15 mouse cellular contexts compared by ENCODE assay signal in genomic region chr3:153959731-153960207, GRCm38 (mm10). TPM values are rescaled to one million over a fixed set of nuclear protein-coding genes. Genes with fewer than 3 reads are reported as not detected.
A peak's percentile ranks its signal among the peaks of the same experiment; 100 is the strongest.
DNase-seq lines count a peak whose midpoint lies in the region; ATAC-seq lines count a peak whose summit lies in the region.
"Had no signal": no experiment of that assay in that cellular context is flagged by ENCODE, and none has a peak within 500 bp of the region (broad histone marks: within the 10 kb centered on the region; RNA-seq: fewer than 3 reads in every experiment).

No protein-coding gene starts in this region.

- ATAC-seq in midbrain, embryonic 16.5 days: peak; percentile 57; the same call in 1 of the 2 replicates
- ATAC-seq in midbrain, embryonic 11.5 days (ENCODE audit: low FRiP score): no peak
- ATAC-seq in hindbrain, embryonic 14.5 days (ENCODE audit: low FRiP score): 0 out of 2 replicates have a peak, but pooled peaks have one; percentile 42
- peak; percentile 57; the same call in 1 of the 2 replicates for ATAC-seq in neural tube, embryonic 13.5 days (ENCODE audit: low read depth)

- no peaks in the 10 kb centered on the region for H3K4me1 ChIP-seq in midbrain, embryonic 16.5 days (ENCODE audit: control insufficient read depth, insufficient read depth, low read length)
- no peaks in the 10 kb centered on the region for H3K4me1 ChIP-seq in midbrain, embryonic 11.5 days (ENCODE audit: control insufficient read depth, insufficient read depth, low read length)
- no peaks in the 10 kb centered on the region for H3K4me1 ChIP-seq in hindbrain, embryonic 14.5 days (replicated peaks; ENCODE audit: control insufficient read depth, insufficient read depth, low read length)
- peaks cover 4% of the 10 kb centered on the region; the same call in 1 of the 2 replicates for H3K4me1 ChIP-seq in neural tube, embryonic 13.5 days (replicated peaks)
- H3K4me1 ChIP-seq: heart, embryonic 15.5 days; limb, embryonic 10.5 days; liver, embryonic 13.5 days had no signal

- H3K27ac ChIP-seq in midbrain, embryonic 16.5 days (ENCODE audit: low read length): no peak overlapping the region
- H3K27ac ChIP-seq in midbrain, embryonic 11.5 days (ENCODE audit: low read depth, low read length): no peak overlapping the region
- H3K27ac ChIP-seq in hindbrain, embryonic 14.5 days: no peak overlapping the region
- H3K27ac ChIP-seq in neural tube, embryonic 13.5 days (replicated peaks): no peak overlapping the region
- H3K27ac ChIP-seq: heart, embryonic 15.5 days; limb, embryonic 10.5 days; liver, embryonic 13.5 days had no signal

- no peak overlapping the region for H3K9ac ChIP-seq in midbrain, embryonic 16.5 days (ENCODE audit: low read depth, low read length)
- no peak overlapping the region for H3K9ac ChIP-seq in midbrain, embryonic 11.5 days (ENCODE audit: low read length)
- H3K9ac ChIP-seq in hindbrain, embryonic 14.5 days: no peak overlapping the region
- no peak overlapping the region for H3K9ac ChIP-seq in neural tube, embryonic 13.5 days
- H3K9ac ChIP-seq: heart, embryonic 15.5 days; liver, embryonic 13.5 days had no signal

- DNase-seq in embryo, embryonic 11 days: peak; percentile 11
- DNase-seq in embryo, embryonic 9.5 days (ENCODE audit: extremely low spot score): no peak
- DNase-seq in midbrain, embryonic 11.5 days (ENCODE audit: low spot score, missing footprints): no peak
- DNase-seq in hindbrain, embryonic 14.5 days (ENCODE audit: low spot score): no peak
- DNase-seq in ovary, postnatal 10 days (ENCODE audit: low spot score): no peak
- DNase-seq in lung, postnatal 4 days: no peak
- DNase-seq: adrenal gland, postnatal 25 days; liver, embryonic 13.5 days; thymus, postnatal 36 days had no signal

- no peak overlapping the region for H3K4me2 ChIP-seq in midbrain, embryonic 16.5 days (ENCODE audit: low read length)
- H3K4me2 ChIP-seq in midbrain, embryonic 11.5 days: no peak overlapping the region
- no peak overlapping the region for H3K4me2 ChIP-seq in hindbrain, embryonic 14.5 days (replicated peaks)
- no peak overlapping the region for H3K4me2 ChIP-seq in neural tube, embryonic 13.5 days
- H3K4me2 ChIP-seq: heart, embryonic 15.5 days; liver, embryonic 13.5 days had no signal

- 81% methylated on average over 9 of the region's 9 CpGs for WGBS in midbrain, embryonic 16.5 days
- 87% methylated on average over 9 of the region's 9 CpGs for WGBS in midbrain, embryonic 11.5 days
- 76% methylated on average over 9 of the region's 9 CpGs for WGBS in hindbrain, embryonic 14.5 days
- 70% methylated on average over 9 of the region's 9 CpGs for WGBS in neural tube, embryonic 13.5 days

- no peaks in the 10 kb centered on the region for H3K36me3 ChIP-seq in midbrain, embryonic 16.5 days (ENCODE audit: control insufficient read depth, insufficient read depth, low read length)
- H3K36me3 ChIP-seq in midbrain, embryonic 11.5 days (ENCODE audit: control insufficient read depth, insufficient read depth, low read length): no peaks in the 10 kb centered on the region
- no peaks in the 10 kb centered on the region for H3K36me3 ChIP-seq in hindbrain, embryonic 14.5 days (replicated peaks; ENCODE audit: control insufficient read depth, insufficient read depth)
- no peaks in the 10 kb centered on the region for H3K36me3 ChIP-seq in neural tube, embryonic 13.5 days
- H3K36me3 ChIP-seq: heart, embryonic 15.5 days; limb, embryonic 10.5 days; liver, embryonic 13.5 days had no signal

- no peaks in the 10 kb centered on the region for H3K9me3 ChIP-seq in midbrain, embryonic 16.5 days (replicated peaks; ENCODE audit: control insufficient read depth, low read length, poor library complexity, severe bottlenecking)
- no peaks in the 10 kb centered on the region for H3K9me3 ChIP-seq in midbrain, embryonic 11.5 days (ENCODE audit: control insufficient read depth, low read length)
- H3K9me3 ChIP-seq in hindbrain, embryonic 14.5 days (ENCODE audit: control insufficient read depth, low read length): no peaks in the 10 kb centered on the region
- no peaks in the 10 kb centered on the region for H3K9me3 ChIP-seq in neural tube, embryonic 13.5 days
- H3K9me3 ChIP-seq: heart, embryonic 15.5 days; limb, embryonic 10.5 days; liver, embryonic 13.5 days had no signal

- no peaks in the 10 kb centered on the region for H3K27me3 ChIP-seq in midbrain, embryonic 16.5 days (ENCODE audit: control insufficient read depth, insufficient read depth, low read depth, low read length)
- H3K27me3 ChIP-seq in midbrain, embryonic 11.5 days (ENCODE audit: control insufficient read depth, insufficient read depth, low read length): no peaks in the 10 kb centered on the region
- no peaks in the 10 kb centered on the region for H3K27me3 ChIP-seq in hindbrain, embryonic 14.5 days (ENCODE audit: control insufficient read depth, insufficient read depth, low read length)
- no peaks in the 10 kb centered on the region for H3K27me3 ChIP-seq in neural tube, embryonic 13.5 days
- H3K27me3 ChIP-seq: CH12.LX; heart, embryonic 15.5 days; liver, embryonic 13.5 days had no signal

- no peak overlapping the region for H3K4me3 ChIP-seq in midbrain, embryonic 16.5 days (ENCODE audit: low read depth, low read length)
- no peak overlapping the region for H3K4me3 ChIP-seq in midbrain, embryonic 11.5 days (ENCODE audit: low read depth, low read length)
- no peak overlapping the region for H3K4me3 ChIP-seq in hindbrain, embryonic 14.5 days (replicated peaks; ENCODE audit: low read length)
- no peak overlapping the region for H3K4me3 ChIP-seq in neural tube, embryonic 13.5 days
- H3K4me3 ChIP-seq: heart, embryonic 15.5 days; limb, embryonic 10.5 days; liver, embryonic 13.5 days had no signal

RNA-seq across cellular contexts. Expression of gene Slc44a5, which starts 13.5 kb away (rescaled TPM):
- 9.3 and 10.8 TPM in 2 replicates for polyA plus RNA-seq in midbrain, embryonic 16.5 days (2015; fragmentation: Nextera tagmentation; extraction: Ambion mirVana)
- 4.6 and 5.4 TPM in 2 replicates for polyA plus RNA-seq in midbrain, embryonic 11.5 days (2014; fragmentation: Nextera tagmentation; extraction: Ambion mirVana)
- polyA plus RNA-seq in hindbrain, embryonic 14.5 days (2014; fragmentation: Nextera tagmentation; extraction: Ambion mirVana): 11.3 and 14.0 TPM in 2 replicates
- polyA plus RNA-seq in neural tube, embryonic 13.5 days (2015; fragmentation: Nextera tagmentation; extraction: Ambion mirVana): 4.2 and 5.1 TPM in 2 replicates
- polyA plus RNA-seq: activated CD4-positive, CD25-positive, alpha-beta regulatory T cell, adult 4 months had no signal

RNA-seq across cellular contexts. Expression of gene Acadm, which starts 15.3 kb away (rescaled TPM):
- 56.7 and 65.6 TPM in 2 replicates for polyA plus RNA-seq in midbrain, embryonic 16.5 days (2015; fragmentation: Nextera tagmentation; extraction: Ambion mirVana)
- polyA plus RNA-seq in midbrain, embryonic 11.5 days (2014; fragmentation: Nextera tagmentation; extraction: Ambion mirVana): 53.5 and 55.8 TPM in 2 replicates
- polyA plus RNA-seq in hindbrain, embryonic 14.5 days (2014; fragmentation: Nextera tagmentation; extraction: Ambion mirVana): 62.6 and 69.6 TPM in 2 replicates
- polyA plus RNA-seq in neural tube, embryonic 13.5 days (2015; fragmentation: Nextera tagmentation; extraction: Ambion mirVana): 63.4 and 68.7 TPM in 2 replicates

RNA-seq across cellular contexts. Expression of gene Rabggtb, which starts 47.0 kb away (rescaled TPM):
- 49.3 and 56.5 TPM in 2 replicates for polyA plus RNA-seq in midbrain, embryonic 16.5 days (2015; fragmentation: Nextera tagmentation; extraction: Ambion mirVana)
- 43.9 and 45.4 TPM in 2 replicates for polyA plus RNA-seq in midbrain, embryonic 11.5 days (2014; fragmentation: Nextera tagmentation; extraction: Ambion mirVana)
- 54.8 and 58.4 TPM in 2 replicates for polyA plus RNA-seq in hindbrain, embryonic 14.5 days (2014; fragmentation: Nextera tagmentation; extraction: Ambion mirVana)
- 46.9 and 51.2 TPM in 2 replicates for polyA plus RNA-seq in neural tube, embryonic 13.5 days (2015; fragmentation: Nextera tagmentation; extraction: Ambion mirVana)

RNA-seq across cellular contexts. Expression of gene Msh4, which starts 53.8 kb away (rescaled TPM):
- polyA plus RNA-seq in midbrain, embryonic 16.5 days (2015; fragmentation: Nextera tagmentation; extraction: Ambion mirVana): 0.15 and 0.32 TPM in 2 replicates
- polyA plus RNA-seq in midbrain, embryonic 11.5 days (2014; fragmentation: Nextera tagmentation; extraction: Ambion mirVana): 0.12 TPM in 1 of 2 replicates, not detected in the other
- polyA plus RNA-seq in hindbrain, embryonic 14.5 days (2014; fragmentation: Nextera tagmentation; extraction: Ambion mirVana): 0.32 TPM in 1 of 2 replicates, not detected in the other
- polyA plus RNA-seq in neural tube, embryonic 13.5 days (2015; fragmentation: Nextera tagmentation; extraction: Ambion mirVana): 0.06 TPM in 1 of 2 replicates, not detected in the other
